Mouse (Mus musculus): ENCODE measurements around the gene Htatip2. TPM values are rescaled to one million over a fixed set of nuclear protein-coding genes. Genes with fewer than 3 reads are reported as not detected.
A peak's percentile ranks its signal among the peaks of the same experiment; 100 is the strongest.

Gene Htatip2
- 12.8 and 14.2 TPM in 2 replicates for polyA plus RNA-seq (2015; fragmentation: Nextera tagmentation; extraction: Ambion mirVana)

DNA sequence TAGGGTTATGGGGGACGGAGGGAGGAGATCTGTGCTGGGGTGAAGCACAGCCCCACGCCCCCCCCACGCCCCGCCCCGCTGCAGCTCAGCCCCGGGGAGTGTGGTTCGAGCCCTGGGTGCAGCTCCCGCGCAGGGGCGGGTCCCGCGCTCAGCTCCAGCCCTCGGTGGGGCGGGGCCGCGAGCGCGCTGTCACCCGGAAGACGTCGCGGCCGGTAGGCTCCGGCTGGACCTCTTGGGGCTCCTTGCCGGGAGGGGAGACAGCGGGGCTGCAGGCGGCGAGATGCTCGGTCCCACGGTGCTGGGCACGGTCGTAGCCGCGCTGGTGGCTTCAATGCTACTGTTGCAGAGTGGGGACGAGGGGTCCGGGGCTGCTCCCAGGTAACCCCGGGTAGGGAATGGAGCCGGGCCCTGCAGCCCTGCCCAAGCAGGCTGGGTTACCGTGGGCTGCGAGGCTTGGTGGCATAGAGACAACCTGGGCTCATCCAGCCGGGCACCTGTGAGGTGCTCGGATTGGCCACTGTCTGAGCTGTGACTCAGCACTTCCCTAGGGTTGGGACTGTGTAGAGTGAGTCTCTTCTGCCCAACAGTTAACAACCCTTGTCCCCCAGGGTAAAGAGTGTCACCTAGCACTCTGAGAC, at the start of gene Htatip2:
TSS of gene Htatip2 (plus strand) at position 182 of the 638 bp plus-strand sequence.
- H3K4me2 ChIP-seq (ENCODE audit: low read depth, low read length), result peak within 1 kb of the TSS; percentile 69
- H3K27me3 ChIP-seq (ENCODE audit: control insufficient read depth, insufficient read depth, low read length), result peaks cover 6% of the 10 kb centered on the region; the same call in 1 of the 2 replicates
- peak; percentile 86 for ATAC-seq (replicated peaks; ENCODE audit: extremely low read depth, insufficient read depth, low FRiP score)
- WGBS, result 1% methylated on average over 41 of the region's 42 CpGs
- H3K4me3 ChIP-seq (ENCODE audit: low read length), result peak within 1 kb of the TSS; percentile 58
- H3K9ac ChIP-seq (ENCODE audit: low read length), result peak within 1 kb of the TSS; percentile 65
- H3K4me1 ChIP-seq (ENCODE audit: control insufficient read depth, insufficient read depth, low read length), result no peaks in the 10 kb centered on the region
- no peaks in the 10 kb centered on the region for H3K36me3 ChIP-seq (ENCODE audit: control insufficient read depth, insufficient read depth)
- no peak within 1 kb of the TSS for H3K27ac ChIP-seq (ENCODE audit: low read length)
- H3K9me3 ChIP-seq (replicated peaks; ENCODE audit: control insufficient read depth, low read length), result no peaks in the 10 kb centered on the region

DNA sequence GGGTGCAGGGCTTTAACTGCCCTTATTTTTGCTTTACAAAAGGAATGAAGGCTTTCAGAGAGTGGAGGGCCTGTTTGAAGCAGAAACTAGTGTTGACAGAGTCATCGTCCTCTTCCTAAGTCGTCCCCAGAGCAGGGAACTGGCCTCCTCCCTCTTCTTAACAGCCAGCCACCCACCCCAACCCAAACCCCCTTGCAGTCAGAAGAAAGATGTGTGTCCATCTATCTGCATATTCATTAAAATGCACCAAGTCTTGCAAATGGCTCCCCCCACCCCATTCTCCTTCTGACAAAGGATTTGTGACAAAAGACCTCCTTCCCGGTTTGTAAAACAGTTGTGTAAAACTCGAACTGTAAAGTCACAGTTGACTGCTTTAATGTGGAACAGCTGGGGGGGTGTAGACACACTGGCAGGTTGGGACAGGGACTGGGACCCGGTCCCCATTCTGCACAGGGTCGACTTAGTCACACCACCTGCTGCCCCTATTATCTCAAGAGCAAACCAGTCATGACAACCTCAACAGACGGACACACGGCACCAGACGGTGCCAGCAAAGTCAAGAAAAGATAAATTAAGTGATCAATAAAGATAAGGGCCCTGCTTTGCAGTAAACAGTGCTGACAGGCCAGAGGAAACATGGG, 49.4 kb upstream of the Htatip2 start:
- no peak overlapping the region for H3K9ac ChIP-seq (ENCODE audit: low read length)
- H3K4me1 ChIP-seq (ENCODE audit: control insufficient read depth, insufficient read depth, low read length), result no peaks in the 10 kb centered on the region
- no peaks in the 10 kb centered on the region for H3K9me3 ChIP-seq (replicated peaks; ENCODE audit: control insufficient read depth, low read length)
- no peaks in the 10 kb centered on the region for H3K27me3 ChIP-seq (ENCODE audit: control insufficient read depth, insufficient read depth, low read length)
- H3K27ac ChIP-seq (ENCODE audit: low read length), result no peak overlapping the region
- no peak overlapping the region for H3K4me3 ChIP-seq (ENCODE audit: low read length)
- H3K4me2 ChIP-seq (ENCODE audit: low read depth, low read length), result no peak overlapping the region
- WGBS, result 29% methylated on average over 9 of the region's 9 CpGs
- no peak for ATAC-seq (replicated peaks; ENCODE audit: extremely low read depth, insufficient read depth, low FRiP score)
- H3K36me3 ChIP-seq (ENCODE audit: control insufficient read depth, insufficient read depth), result no peaks in the 10 kb centered on the region

DNA sequence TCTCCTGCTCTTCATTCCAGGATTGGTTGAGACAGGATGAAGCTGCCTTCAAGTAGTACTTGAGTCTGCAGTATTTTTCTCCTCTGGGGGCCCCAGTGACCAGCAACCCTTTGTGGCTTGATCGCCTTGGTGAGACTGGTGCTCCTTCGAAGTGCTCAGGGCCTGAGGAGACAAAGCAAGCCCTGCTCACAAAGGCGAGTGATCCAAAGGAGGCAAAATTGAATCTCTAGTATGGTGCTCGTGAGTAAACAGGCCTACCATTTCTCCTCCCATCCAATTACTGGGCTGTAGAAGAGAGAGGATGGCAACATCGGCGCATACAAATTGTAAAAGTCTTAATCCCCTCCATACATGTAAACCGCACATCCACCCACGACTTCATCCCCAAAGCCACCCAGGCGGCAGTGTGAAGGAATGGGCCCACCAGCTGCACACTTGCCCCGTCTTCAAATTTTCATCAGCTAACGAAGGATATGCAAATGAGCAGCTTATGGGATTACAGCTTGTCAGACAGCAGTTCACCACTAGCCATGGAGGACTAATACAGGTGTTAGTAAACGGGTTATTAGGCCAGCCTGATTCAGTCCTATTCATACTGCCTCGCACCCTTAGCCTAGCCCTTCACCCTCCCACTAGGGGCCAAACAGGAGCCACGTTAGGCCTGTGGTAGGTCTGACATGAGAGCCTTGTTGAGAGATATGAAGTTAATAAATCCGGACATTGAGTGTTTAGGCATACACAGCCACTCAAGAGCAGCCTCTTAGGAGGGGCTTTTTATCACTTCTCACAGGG, 40.8 kb upstream of the Htatip2 start:
- Histone ChIP-seq H3K27ac (ENCODE audit: low read length) (no peak overlapping the region), H3K36me3 (ENCODE audit: control insufficient read depth, insufficient read depth) (no peaks in the 10 kb centered on the region), H3K27me3 (ENCODE audit: control insufficient read depth, insufficient read depth, low read length) (0 out of 2 replicates have a peak, but pooled peaks cover 3% of the 10 kb centered on the region), H3K9ac (ENCODE audit: low read length) (no peak overlapping the region), H3K9me3 (replicated peaks; ENCODE audit: control insufficient read depth, low read length) (no peaks in the 10 kb centered on the region), H3K4me1 (ENCODE audit: control insufficient read depth, insufficient read depth, low read length) (no peaks in the 10 kb centered on the region), H3K4me2 (ENCODE audit: low read depth, low read length) (no peak overlapping the region), H3K4me3 (ENCODE audit: low read length) (no peak overlapping the region)
- ATAC-seq (replicated peaks; ENCODE audit: extremely low read depth, insufficient read depth, low FRiP score), result no peak
- 75% methylated on average over 15 of the region's 15 CpGs for WGBS

DNA sequence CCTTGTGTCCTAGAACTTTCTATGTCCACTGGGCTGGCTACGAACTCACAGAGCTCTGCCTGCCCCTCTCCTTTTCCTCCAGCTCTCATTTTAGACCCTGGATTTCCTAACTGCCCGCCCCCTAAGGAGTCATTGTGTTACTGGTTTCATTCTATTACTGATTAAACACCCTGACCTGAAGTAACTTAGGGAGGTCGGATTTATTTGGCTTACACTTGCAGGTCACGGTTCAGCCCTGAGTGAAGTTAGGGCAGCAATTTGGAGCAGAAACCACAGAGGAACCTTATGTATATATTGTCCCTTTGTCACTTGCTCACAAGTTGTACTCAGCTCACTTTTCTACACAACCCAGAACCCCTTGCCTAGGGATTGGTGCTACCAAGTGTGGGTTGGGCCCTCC, 24.6 kb upstream of the Htatip2 start:
- H3K4me2 ChIP-seq (ENCODE audit: low read depth, low read length), result no peak overlapping the region
- H3K4me3 ChIP-seq (ENCODE audit: low read length), result no peak overlapping the region
- ATAC-seq (replicated peaks; ENCODE audit: extremely low read depth, insufficient read depth, low FRiP score), result no peak
- no peak overlapping the region for H3K9ac ChIP-seq (ENCODE audit: low read length)
- 68% methylated on average over 4 of the region's 4 CpGs for WGBS
- H3K27me3 ChIP-seq (ENCODE audit: control insufficient read depth, insufficient read depth, low read length), result no peaks in the 10 kb centered on the region
- H3K4me1 ChIP-seq (ENCODE audit: control insufficient read depth, insufficient read depth, low read length), result no peaks in the 10 kb centered on the region
- H3K36me3 ChIP-seq (ENCODE audit: control insufficient read depth, insufficient read depth), result no peaks in the 10 kb centered on the region
- no peaks in the 10 kb centered on the region for H3K9me3 ChIP-seq (replicated peaks; ENCODE audit: control insufficient read depth, low read length)
- no peak overlapping the region for H3K27ac ChIP-seq (ENCODE audit: low read length)

DNA sequence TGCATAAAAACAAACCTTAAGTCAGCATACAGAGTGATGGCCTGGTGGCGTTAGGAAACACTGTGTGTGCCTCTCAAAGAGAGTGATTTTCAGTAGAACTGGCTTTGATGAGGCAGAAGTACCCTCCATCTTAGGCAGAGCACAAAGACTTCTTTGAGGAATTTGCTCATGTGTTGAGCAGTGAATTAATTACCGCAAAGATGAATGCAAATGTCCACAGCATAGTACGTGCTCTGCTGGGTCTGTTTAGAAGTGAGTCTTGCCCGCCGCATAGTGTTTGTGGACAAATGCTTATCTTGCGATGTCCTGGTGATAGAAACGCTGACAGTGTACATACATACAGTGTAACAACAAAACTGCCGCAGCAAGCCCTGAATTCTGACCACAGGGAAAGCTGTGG, 19.5 kb upstream of the Htatip2 start:
- Histone ChIP-seq H3K27me3 (ENCODE audit: control insufficient read depth, insufficient read depth, low read length) (no peaks in the 10 kb centered on the region), H3K4me1 (ENCODE audit: control insufficient read depth, insufficient read depth, low read length) (0 out of 2 replicates have a peak, but pooled peaks cover 5% of the 10 kb centered on the region), H3K4me2 (ENCODE audit: low read depth, low read length) (no peak overlapping the region), H3K36me3 (ENCODE audit: control insufficient read depth, insufficient read depth) (no peaks in the 10 kb centered on the region), H3K9ac (ENCODE audit: low read length) (no peak overlapping the region), H3K9me3 (replicated peaks; ENCODE audit: control insufficient read depth, low read length) (no peaks in the 10 kb centered on the region), H3K27ac (ENCODE audit: low read length) (no peak overlapping the region), H3K4me3 (ENCODE audit: low read length) (no peak overlapping the region)
- ATAC-seq (replicated peaks; ENCODE audit: extremely low read depth, insufficient read depth, low FRiP score), result no peak
- WGBS, result 57% methylated on average over 8 of the region's 8 CpGs

DNA sequence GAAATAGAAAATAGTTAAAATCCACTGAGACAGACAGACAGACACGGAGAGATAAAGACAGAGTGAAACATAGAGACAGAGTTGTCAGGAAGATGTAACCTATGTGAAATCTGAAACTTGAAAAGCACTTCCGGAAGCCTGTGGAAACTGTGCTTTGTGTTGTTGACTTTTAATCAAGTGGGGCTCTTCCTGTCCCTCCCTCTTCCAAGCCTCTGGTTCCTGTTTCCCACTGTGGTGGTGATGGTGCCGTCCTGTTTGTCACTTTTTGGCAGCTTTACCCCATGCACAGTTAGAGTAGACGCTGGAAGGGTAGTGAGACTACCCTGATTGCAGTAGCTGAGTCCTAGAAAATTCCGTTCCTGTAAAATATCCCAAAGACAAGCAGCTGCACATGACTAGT, 17.4 kb upstream of the Htatip2 start:
- no peak for ATAC-seq (replicated peaks; ENCODE audit: extremely low read depth, insufficient read depth, low FRiP score)
- Histone ChIP-seq H3K27me3 (ENCODE audit: control insufficient read depth, insufficient read depth, low read length) (no peaks in the 10 kb centered on the region), H3K4me1 (ENCODE audit: control insufficient read depth, insufficient read depth, low read length) (0 out of 2 replicates have a peak, but pooled peaks cover 5% of the 10 kb centered on the region), H3K9me3 (replicated peaks; ENCODE audit: control insufficient read depth, low read length) (no peaks in the 10 kb centered on the region), H3K36me3 (ENCODE audit: control insufficient read depth, insufficient read depth) (no peaks in the 10 kb centered on the region), H3K4me3 (ENCODE audit: low read length) (no peak overlapping the region), H3K27ac (ENCODE audit: low read length) (no peak overlapping the region), H3K9ac (ENCODE audit: low read length) (no peak overlapping the region), H3K4me2 (ENCODE audit: low read depth, low read length) (no peak overlapping the region)
- 32% methylated on average over 5 of the region's 5 CpGs for WGBS

DNA sequence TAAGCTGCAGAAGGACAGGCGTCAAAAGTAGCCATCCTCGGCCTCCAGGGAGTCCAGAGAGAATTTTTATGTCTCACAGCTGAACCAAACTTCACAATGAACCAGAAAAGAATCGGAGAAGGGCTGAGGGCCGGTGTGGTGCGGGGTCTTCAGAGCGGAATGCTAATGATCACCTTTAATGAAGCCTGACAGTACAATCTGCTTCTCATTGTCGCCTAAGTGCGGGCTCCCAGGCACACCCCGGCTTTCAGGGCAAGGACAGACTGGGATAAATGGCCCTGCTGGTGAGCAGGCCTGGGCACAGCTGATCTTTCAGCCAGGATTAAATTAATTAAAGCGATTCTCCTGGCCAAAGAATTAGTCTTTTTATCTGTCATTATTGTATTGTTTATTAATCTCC, 17.0 kb upstream of the Htatip2 start:
- H3K9ac ChIP-seq (ENCODE audit: low read length), result no peak overlapping the region
- 45% methylated on average over 10 of the region's 10 CpGs for WGBS
- H3K4me1 ChIP-seq (ENCODE audit: control insufficient read depth, insufficient read depth, low read length), result 0 out of 2 replicates have a peak, but pooled peaks cover 5% of the 10 kb centered on the region
- no peaks in the 10 kb centered on the region for H3K36me3 ChIP-seq (ENCODE audit: control insufficient read depth, insufficient read depth)
- H3K4me2 ChIP-seq (ENCODE audit: low read depth, low read length), result no peak overlapping the region
- H3K4me3 ChIP-seq (ENCODE audit: low read length), result no peak overlapping the region
- H3K27ac ChIP-seq (ENCODE audit: low read length), result no peak overlapping the region
- no peaks in the 10 kb centered on the region for H3K27me3 ChIP-seq (ENCODE audit: control insufficient read depth, insufficient read depth, low read length)
- H3K9me3 ChIP-seq (replicated peaks; ENCODE audit: control insufficient read depth, low read length), result no peaks in the 10 kb centered on the region
- no peak for ATAC-seq (replicated peaks; ENCODE audit: extremely low read depth, insufficient read depth, low FRiP score)

DNA sequence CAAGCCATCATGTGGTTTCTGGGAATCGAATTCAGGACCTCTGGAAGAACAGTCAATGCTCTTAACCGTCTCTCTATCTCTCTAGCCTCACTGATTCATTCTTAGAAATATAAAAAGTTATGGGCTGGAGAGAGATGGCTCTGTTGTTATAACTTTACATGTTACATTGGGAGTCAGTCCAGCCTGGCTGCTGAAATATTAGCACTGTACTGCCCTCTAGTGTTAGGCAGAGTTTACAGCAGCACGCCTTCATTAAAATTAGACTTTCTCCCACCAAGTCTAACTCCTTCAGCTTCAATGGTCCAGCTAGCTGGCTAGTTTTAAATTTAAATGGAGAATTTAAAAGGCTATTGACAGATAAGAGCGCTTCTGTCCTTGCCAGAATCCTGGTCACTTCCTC, 7.8 kb upstream of the Htatip2 start:
- Histone ChIP-seq H3K27ac (ENCODE audit: low read length) (no peak overlapping the region), H3K4me1 (ENCODE audit: control insufficient read depth, insufficient read depth, low read length) (peaks cover 3% of the 10 kb centered on the region), H3K27me3 (ENCODE audit: control insufficient read depth, insufficient read depth, low read length) (peaks cover 17% of the 10 kb centered on the region), H3K36me3 (ENCODE audit: control insufficient read depth, insufficient read depth) (no peaks in the 10 kb centered on the region), H3K4me2 (ENCODE audit: low read depth, low read length) (no peak overlapping the region), H3K4me3 (ENCODE audit: low read length) (no peak overlapping the region), H3K9me3 (replicated peaks; ENCODE audit: control insufficient read depth, low read length) (no peaks in the 10 kb centered on the region), H3K9ac (ENCODE audit: low read length) (no peak overlapping the region)
- ATAC-seq (replicated peaks; ENCODE audit: extremely low read depth, insufficient read depth, low FRiP score), result no peak
- WGBS, result 7% methylated on average over 4 of the region's 4 CpGs

Data from heart, embryonic 16.5 days (tissue).